Mouse (Mus musculus) adrenal gland, postnatal 36 days (tissue): ENCODE data around the gene Tcf20. TPM values are rescaled to one million over a fixed set of nuclear protein-coding genes. Genes with fewer than 3 reads are reported as not detected.

Source experiments
- DNase-seq, 2 experiments: peaks; one replicate each; pipeline ENCODE4 v3.0.0; 2021; ENCODE audit warnings: mixed read lengths in 1 of 2
- total RNA-seq, 2 experiments: library from RNA; stranded (reverse); gene quantifications; 2 replicates each; pipeline ENCODE4 v1.2.3; 2021

Gene Tcf20
- total RNA-seq, 2 experiments from 2014 or later, result 94.4 to 104 TPM

DNA sequence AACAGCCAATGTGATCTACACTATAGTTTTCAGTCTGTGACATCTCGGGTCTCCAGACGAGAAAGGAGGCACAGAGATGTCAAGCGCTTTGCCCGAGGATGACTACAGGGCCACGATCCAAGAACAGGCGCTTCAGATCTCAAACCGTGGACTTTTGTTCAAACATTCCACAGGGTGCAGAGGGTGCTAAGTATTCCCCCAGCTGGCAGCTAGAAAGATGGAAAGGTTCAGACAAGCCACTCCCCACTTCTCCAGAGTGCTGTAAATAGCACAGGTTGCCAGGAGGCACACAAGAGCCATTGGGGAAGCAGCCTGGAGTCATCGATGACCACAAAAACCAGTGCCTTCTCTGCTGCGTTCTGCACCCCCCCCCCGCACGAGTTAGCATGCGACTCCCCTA, 28.5 kb downstream of the Tcf20 start:
- no peak for DNase-seq

DNA sequence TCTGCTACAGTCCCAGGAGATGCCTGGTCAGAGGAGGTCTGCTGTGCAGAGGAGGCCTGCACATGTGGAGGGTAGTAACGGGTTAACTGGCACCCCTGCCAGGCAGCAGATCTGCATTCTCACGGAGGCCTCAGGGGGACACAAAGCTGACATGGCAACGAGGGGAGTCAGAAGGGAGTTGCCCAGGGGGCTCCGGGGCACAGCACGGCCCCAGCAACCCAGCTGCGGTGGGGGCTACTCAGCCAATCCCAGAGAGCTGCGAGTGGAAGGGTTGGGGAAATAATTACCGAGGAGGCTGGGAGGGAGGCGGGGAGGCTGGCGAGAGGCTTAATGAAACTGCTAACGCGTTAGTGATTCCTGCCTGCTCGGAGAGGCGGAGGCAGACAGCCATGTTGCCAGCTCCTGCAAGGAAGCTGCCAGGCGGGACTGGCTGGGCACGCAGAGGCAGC, 29.4 kb downstream of the Tcf20 start:
- DNase-seq, result no peak

DNA sequence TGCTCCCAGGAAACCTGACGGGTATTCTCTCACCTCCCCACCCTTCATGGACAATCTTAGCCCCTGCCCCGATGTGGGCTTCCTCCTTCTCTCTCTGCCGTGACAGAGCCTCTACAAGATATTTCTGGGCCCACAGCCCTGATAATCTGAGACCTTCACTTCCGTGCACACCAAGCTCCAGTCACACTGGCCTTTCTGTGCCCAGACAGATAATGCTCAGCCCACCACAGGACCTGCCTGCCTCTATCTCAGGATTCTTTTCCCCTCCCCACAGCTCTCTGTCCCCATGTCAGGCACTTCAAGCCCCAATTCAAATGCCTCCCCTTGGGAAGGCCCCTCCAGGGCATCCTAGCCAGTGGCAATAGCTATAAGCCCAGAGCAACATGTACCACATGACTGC, 31.0 kb downstream of the Tcf20 start:
- DNase-seq, result no peak

DNA sequence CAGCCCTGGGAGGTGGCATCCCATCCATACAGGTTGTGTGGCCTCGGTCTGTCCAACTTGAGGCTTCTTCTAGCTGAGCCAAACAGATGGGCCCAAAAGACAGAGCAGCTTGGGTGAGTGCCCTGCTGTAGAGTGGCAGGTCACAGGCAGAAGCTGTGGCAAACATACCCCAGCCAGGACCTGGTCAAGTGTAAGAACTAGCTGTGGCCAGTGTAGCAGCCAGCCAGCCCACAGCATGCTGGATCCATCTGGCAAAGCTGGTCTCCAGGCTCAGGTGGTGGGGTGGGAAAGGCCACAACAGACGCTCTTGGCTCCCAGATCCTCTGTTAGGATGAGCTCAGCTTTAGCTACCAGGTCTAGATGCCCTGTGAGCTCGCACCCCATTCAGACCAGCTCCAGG, 31.4 kb downstream of the Tcf20 start:
- DNase-seq, result no peak

DNA sequence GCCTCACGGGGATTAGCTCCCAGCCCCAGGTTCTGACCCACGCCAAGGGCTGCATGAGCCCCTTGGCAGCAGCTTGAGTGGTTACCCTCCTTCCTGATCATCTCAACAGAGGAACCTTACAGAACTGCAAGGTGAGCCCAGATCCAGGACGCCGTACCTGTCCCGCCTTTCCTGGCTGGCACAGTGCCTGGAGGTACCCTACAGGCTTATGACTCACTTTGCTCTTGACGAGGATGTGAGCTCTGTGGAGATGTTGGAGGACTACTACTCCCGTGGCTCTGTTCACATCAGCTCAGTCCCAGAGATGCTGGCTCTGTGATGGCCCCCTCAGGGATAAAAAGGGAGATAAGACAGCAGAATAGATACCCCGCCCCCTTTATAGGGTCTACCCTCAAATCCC, 32.4 kb downstream of the Tcf20 start:
- no peak for DNase-seq

DNA sequence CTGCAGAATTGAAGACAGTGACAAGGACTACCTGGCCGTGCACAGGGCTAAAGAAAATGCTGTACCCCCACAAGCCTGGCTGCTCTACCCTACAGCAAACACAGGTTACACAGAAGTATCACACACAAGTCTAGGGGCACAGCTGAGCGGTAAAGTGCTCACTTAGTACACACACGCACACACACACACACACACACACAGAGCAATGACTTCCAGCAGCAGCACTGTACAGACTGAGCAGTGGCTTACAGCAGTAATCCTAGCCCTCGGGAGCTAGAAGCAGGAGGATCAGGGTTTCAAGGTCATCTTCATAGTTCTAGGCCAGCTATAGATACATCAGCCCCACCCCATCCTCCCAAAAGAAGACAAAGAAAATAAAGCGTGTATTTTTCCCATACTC, 33.6 kb downstream of the Tcf20 start:
- DNase-seq, result no peak

DNA sequence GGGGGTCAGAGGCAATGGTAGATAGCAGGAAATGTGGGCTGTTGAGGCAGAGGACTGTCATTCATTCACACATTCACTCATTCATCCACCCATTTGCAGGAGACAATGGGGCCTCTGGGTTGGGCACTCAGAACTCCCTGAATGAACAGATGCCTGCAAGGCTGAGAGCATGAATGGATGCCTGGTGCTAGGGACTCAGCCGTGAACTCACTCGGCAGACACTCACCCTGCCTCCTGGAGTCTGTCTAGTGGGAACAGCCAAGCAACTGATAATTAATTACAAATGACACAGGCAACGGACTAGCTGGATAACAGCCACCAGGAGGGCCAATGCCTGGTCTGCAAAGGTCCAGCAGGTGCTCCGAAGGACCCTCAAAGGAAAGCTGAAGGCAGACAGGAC, 34.6 kb downstream of the Tcf20 start:
- DNase-seq, result no peak

DNA sequence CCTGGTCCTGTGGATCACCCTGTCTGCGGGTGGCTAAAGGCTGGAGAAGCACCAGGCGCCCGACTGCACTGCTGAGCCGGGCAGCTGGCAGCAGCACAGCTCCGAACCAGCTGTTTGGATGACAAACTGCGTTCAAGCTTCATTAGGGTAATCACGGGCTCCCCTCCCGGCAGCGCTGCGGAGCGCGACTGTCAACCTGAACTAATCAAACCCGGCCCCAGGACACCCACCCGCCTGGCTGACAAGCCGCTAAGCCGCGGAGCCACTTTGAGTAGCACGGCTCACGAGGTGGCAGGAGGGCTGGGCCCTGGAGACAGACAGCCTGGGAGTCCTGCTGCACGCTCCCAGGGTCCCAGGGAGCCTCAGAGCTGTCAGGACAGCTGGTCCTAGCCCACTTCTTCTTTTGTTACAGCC, 35.4 kb downstream of the Tcf20 start:
- DNase-seq, result no peak

DNA sequence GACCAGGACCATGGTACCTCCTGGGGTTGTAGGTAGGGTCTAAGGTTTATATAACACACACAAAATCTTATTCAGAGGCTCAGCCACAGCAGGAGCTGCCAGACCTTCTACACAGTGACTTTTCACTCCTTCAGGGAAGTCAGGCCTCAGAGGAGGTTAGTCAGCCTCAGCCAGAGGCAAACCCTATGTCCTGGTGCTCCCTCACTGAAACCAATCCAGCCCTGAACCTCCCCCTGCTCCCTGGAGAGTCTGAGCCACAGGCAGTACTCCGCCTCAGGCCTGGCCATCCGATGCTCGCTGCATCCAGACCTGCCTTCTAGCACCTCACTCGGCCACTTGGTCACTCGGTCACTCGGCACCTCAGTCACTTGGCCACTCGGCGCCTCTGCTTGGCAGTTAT, 37.4 kb downstream of the Tcf20 start:
- DNase-seq, result peak in 1 of 2 experiments; percentile 42

DNA sequence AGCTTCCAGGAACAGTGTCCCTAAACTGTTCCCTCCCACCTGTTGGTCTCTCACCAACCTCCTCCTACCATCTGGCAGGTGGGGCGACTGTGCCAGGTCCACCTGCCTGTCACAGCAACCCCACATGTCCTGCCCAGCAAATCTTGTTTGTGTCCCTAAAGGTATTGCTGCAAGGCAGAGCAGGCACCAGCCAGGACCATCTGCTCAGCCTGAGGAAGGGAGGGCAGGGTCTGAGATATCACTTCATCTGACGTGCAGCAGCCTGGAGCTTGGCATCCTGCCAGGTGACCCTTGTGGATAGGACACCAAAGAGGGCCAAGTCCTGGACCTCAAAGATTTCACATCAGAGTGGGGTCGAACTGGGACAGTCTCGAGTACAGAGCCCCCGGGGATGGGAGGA, 40.2 kb downstream of the Tcf20 start:
- DNase-seq, result no peak

DNA sequence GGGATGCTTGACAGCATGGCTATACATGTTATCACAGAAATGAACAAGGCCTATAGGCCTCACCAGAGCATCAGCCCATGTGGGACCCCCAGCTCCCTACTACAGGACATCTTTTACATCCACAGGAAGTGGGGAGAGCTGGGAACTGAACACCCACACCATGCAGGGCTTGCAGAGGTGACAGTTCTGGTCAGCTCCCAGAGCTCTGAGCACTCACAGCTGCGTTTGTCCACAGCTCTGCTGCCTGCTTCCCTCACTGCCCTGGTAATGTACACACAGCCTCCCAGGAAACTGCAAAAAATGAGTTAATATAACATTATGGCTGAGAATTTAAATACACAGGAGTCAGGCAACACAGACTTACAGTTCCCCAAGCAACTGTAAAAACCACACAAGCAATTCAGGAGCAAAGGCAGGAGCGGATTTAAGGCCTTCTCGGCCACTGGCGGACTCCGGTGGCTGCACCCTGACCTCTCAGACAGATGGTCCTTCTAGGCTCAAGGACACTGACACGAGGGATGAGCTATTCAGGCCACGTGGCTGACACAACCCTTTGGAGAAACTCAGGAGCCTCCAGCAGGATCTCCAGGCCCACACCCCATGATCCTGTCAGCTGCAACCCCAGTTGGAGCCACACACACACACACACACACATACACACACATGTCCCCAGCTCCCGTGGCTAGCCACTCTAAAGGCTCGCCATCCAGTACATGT, 43.0 kb downstream of the Tcf20 start:
- DNase-seq, result peak; percentile 53 to 63

DNA sequence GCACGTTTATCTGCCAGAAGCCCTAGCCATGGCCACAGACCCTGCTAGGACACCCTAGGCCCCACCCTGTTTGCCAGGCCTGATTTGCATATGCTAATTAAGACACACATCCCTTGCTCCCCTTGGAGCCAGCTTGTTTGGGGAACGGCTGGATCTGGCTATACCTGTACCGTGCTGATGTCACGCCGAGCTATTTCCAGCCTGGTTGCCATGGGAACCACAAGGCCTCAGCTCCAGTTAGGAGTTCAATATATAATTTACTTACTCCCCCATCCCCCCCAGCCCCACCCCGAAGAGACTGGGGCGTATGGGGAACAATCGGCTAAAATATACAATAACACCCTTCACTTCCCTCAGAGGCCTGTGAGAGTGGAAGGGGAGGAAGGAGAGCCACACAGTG, 45.9 kb downstream of the Tcf20 start:
- no peak for DNase-seq

DNA sequence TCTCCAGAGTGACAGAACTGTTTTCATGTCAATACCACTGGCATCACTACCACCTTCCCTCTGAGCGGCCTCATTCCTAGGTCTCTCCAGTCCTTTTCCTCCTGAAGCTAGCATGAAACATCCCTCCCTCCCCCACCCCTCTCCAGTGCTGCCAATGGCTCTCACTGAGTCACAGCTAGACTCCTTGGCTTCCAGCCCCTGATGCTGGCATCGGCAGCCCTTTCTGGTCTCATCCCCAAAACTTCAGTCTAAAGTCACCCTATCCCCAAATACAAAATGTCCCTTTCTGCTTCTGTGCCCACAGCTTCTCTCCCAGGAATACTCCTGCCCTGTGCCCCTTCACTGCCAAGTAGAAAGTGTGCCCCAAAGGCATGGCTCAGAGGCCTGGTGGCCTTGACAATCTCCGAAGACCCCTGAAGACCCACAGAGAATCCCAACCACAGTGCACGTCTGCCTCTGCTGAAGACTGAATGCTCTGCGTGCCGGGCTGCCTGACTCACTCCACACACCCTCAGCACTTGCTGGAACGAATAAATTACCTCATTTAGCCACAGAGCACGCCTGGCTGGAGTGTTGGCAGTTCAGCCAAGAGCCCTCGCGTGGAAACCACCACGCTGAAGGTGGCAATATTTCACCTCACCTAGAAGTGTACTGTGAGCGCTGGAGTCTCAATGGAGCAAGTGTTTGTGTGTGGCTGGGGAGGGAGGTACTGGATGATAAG, 47.0 kb downstream of the Tcf20 start:
- DNase-seq, result peak; percentile 68 to 72

DNA sequence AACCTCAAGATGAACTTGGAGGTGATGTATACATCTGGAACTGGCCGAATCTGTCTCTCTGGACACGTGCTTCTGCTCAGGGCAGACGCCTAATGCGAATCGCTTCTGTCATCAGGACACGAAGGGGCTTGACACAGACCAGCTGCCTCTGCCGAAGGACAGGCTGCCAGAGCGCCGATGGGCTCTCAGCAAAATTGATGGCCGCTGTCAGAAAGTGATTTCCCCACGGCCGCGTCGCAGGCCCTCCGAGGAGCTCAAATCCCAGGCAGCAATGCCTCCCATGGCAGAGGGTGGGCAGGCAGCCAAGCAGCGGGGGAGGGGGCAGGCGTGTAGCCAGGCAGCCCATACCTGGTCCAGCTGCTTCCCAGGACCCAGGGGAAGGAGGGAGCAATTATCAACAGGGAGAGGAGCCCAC, 49.5 kb downstream of the Tcf20 start:
- DNase-seq, result peak; percentile 76 to 82

DNA sequence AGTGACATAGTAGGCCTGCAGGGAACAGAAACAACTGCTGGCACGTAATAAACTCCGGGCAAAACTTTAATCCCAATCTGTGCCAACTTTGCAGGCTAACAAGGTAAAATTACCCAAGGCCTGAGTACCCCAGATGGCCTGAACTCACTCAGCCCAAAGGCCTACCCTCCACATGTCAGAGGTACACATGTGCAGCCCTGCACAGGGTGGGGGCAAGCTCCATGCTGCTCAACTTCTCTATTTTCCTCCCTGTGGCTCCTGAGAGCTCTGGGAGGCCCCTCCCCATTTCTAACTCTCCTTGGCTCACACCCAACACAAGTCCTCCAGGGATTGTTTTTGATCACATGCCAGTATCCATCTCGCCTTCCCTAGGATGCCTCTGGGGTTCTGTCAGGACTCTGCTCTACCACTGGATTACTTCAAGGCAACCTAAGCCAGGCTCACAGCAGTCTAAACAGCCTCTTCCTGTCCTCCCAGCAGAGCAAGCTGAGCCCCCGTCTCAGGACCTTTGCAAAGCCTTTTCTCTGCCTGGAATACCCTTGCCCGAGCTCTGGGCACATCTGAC, 50.2 kb downstream of the Tcf20 start:
- no peak for DNase-seq

DNA sequence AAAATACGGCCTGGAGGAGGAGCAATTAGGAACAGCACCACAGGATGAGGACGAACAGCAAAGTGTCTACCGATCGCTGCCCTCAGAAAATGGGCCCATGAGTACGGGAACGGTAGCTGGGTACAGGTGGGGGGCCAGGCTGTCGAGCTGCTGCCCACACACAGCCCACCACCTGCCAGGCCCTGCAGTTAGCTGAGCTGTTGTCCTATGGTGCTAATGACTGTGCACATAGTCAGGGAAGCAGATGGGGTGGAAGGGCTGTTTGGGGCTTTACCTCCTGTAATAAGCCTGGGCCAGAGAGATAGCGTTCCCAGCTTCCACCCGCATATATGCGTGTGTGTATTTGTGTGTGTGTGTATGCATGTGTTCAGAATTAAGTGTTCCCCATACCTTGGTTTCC, 52.7 kb downstream of the Tcf20 start:
- DNase-seq, result no peak

DNA sequence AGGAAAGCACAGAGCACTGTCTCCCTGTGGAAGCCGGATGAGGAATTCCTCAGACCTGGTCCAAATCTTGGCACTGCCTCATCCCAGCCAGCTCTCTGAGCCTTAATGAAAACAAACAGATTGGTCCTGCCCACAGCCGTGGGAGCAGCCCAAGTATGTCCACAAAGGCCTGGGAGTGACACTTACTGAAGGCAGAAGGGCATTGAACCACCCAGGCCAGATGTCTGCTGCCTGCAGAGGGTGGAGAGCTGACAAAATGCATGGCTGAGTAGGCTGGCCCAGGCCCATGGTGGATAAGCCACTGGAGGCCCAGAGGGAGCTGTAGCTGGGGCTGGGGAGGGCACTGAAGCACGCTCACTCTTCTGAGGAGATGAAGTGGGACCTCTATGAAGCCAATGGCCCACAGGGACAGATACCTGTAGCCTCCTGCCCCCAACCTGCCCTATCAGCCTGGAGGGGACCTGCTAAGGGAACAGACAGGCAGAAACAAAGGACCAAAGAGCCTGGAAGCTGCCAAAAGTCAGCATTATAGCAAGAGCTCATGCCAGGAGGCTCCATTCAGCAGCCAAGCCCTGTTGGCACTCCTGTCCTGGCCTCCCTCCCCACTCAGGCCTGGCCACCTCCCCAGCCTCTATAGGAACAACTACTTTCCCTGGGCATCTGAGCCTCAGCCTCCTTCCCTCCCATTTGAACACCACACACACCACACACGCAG, 54.6 kb downstream of the Tcf20 start:
- no peak for DNase-seq

DNA sequence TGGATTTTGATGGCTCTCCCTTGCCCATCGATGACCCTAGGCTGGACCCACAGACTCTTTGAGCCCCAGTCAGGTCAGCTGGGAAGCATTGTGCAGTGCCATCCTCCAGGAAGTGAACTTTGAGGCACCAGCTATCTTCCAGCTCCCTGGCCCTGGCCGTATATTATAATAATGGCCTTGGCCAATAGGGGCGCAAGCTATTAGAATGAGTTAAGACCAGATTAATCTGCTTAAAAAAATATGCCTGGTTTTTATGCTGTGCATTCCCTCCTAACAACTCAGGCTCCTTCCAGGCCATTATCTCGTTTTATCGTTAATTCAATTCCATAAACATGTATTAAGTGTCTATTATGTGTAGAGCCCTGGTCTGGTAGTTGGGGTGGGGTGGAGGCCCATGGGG, 56.2 kb downstream of the Tcf20 start:
- DNase-seq, result no peak

DNA sequence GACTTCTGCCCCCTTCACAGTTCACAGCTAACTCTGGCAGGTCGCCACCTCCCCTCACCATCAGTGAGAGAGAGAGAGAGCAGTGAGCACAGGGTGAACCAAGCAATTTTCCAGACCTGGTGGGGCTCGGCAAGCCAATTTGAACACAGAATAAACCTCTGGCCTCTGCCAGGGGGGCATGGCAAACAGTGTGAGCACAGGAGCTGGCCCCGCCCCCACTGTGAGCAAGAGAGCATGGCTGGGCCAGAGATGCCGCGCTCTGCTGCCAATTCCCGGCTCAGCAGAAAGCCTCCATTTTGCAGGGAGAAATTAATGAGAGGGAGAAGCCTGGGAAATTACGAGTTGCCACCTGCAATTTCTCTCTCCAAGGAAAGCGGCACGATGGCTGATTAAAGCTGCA, 58.1 kb downstream of the Tcf20 start:
- peak; percentile 26 to 65 for DNase-seq

DNA sequence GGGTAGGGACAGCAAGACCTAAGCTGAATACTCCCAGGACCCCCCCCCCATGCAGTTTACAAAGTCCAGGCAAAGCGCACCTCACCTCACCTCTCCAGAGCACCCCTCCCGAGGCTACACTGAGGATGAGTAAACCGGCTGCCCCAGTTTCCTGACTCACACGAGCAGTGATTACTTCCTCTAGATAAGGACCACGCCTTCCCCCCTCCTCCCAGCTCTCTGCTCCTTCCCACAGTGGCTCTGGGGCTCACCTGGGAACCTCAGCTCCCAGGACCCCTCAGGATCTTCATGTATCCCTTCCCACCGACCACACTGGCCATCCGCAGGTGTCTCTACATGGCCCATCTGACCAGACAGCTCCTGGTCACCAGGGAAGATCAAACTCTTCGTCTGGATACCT, 58.8 kb downstream of the Tcf20 start:
- peak; percentile 42 to 58 for DNase-seq

DNA sequence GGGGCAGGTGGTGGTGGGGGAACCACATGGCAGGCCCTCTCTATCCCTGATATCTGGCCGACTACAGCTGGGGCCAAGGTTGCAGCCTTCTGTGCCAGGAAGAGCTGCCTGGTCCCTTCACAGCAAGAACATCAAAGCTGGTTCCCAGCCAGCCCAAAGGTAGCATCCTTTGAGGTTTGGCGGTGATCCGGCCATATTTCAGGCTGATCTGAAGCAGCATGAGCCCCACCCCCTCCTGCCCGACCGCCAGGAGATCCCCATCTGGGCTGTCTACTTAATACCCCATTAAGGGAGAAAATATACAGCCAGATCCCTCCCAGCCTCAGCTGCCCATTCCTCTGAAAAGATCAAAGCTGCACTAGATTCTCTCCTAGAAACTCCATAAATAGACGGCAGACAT, 59.6 kb downstream of the Tcf20 start:
- DNase-seq, result peak; percentile 71 to 72

DNA sequence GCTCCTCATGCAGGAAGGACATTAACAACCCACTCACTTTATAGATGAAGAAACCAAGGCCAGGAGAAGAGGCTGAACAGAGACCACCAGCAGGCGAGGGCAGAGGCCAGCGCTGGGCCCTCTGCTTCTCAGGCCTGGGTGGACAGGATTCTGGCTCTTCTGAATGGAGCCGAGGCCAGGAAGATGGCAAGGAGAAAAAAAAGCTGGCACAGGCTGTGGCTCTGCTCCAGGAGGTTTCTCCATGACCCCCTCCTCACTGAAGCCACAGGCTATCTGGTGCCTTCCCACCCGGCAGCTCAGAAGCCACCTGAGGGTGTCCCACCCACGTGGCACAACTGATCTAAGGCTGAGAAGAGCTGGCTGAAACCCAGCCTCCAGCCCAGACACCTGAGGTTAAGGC, 60.6 kb downstream of the Tcf20 start:
- DNase-seq, result no peak
